Mouse (Mus musculus) G1E (cell line): Measurements from ENCODE around the gene Ndrg4. TPM values are rescaled to one million over a fixed set of nuclear protein-coding genes. Genes with fewer than 3 reads are reported as not detected.

ENCODE experiments used
- ATAC-seq: 2 replicates; pipeline ENCODE4 v1.8.0; 2016; ENCODE audit warnings: mild to moderate bottlenecking; ENCODE audit not compliant: insufficient number of reproducible peaks, poor library complexity, low FRiP score, severe bottlenecking; ENCODE audit errors: extremely low read depth
- DNase-seq: peaks from one replicate; pipeline ENCODE4 v3.0.0; 2012; ENCODE audit warnings: low spot score
- H3K27me3 ChIP-seq: 2 replicates; pipeline ENCODE4 v1.6.1; 2012; ENCODE audit warnings: mild to moderate bottlenecking, low read length, inconsistent platforms; ENCODE audit not compliant: insufficient read depth
- H3K36me3 ChIP-seq: replicated peaks from 2 replicates; pipeline ENCODE3; 2012; ENCODE audit warnings: mild to moderate bottlenecking, inconsistent platforms
- H3K4me1 ChIP-seq: 2 replicates; pipeline ENCODE4 v1.6.1; 2012; ENCODE audit warnings: low read depth, low read length, inconsistent platforms, mixed read lengths; ENCODE audit not compliant: insufficient read depth
- H3K4me3 ChIP-seq: 2 replicates; pipeline ENCODE4 v1.5.1; 2012; ENCODE audit warnings: low read depth, mild to moderate bottlenecking, inconsistent platforms, low read length, moderate library complexity, mixed read lengths
- H3K9me3 ChIP-seq: replicated peaks from 2 replicates; pipeline ENCODE4 v1.6.1; 2012; ENCODE audit warnings: inconsistent platforms
- CTCF ChIP-seq: IDR thresholded peaks from 2 replicates; pipeline ENCODE4 v1.5.1; 2012; ENCODE audit warnings: low read depth, low read length, inconsistent platforms, mixed read lengths
- GATA1 ChIP-seq: IDR thresholded peaks from 2 replicates; pipeline ENCODE4 v1.6.1; 2012; ENCODE audit warnings: borderline replicate concordance, low read length, inconsistent platforms, mixed read lengths
- GATA2 ChIP-seq: IDR thresholded peaks from 2 replicates; pipeline ENCODE4 v1.6.1; 2012; ENCODE audit warnings: low read depth, low read length, inconsistent platforms, borderline replicate concordance
- POLR2AphosphoS5 ChIP-seq: IDR thresholded peaks from 2 replicates; pipeline ENCODE4 v1.6.1; 2012; ENCODE audit warnings: low read depth, low read length, inconsistent platforms; ENCODE audit not compliant: insufficient replicate concordance
- TAL1 ChIP-seq: conservative IDR thresholded peaks from 2 replicates; pipeline ENCODE4 v1.6.1; 2012; ENCODE audit warnings: low read depth, low read length, inconsistent platforms, mixed read lengths
- polyA plus RNA-seq: library from polyadenylated mRNA; stranded (reverse); fragments of >175 nt; gene quantifications from 2 replicates; pipeline ENCODE4 v1.2.3, GENCODE M21; 2012
- total RNA-seq, 2 experiments: library from RNA; stranded (forward) in 1 of 2; stranded (reverse) in 1 of 2; fragments of 200-1000 nt in 1 of 2; fragments of >200 nt in 1 of 2; fragmentation: Nextera tagmentation in 1 of 2; gene quantifications; 2 replicates each; pipeline ENCODE4 v1.2.3; 2014 to 2017

The Ndrg4 gene
- total and polyA plus RNA-seq, 3 experiments: 0.60 TPM; not detected in 2

DNA sequence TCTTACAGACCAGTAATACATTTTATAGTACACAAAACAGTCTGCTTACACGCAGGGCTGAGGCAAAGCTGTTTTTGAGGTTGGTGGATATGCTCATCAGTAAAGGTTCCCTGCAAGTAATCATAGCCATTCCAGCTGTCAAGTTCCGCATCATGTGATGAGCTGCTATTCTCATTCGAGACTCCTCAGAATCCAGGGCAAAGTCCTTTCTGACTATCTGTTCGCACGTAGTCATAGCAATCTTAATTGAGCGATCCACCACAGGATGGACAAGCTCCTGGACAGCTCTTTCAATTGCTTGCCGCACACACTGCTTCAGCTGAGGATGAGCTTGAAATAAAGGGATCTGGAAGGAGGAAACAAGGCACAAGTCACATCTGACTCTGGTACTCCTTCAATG, 65.0 kb downstream of the Ndrg4 start:
- Histone ChIP-seq H3K27me3 (no peaks in the 10 kb centered on the region), H3K4me3 (no peak overlapping the region), H3K4me1 (no peaks in the 10 kb centered on the region), H3K36me3 (peaks cover 96% of the 10 kb centered on the region), H3K9me3 (no peaks in the 10 kb centered on the region)
- TF ChIP-seq GATA2 (no peak), TAL1 (no peak), CTCF (no peak), POLR2AphosphoS5 (no peak), GATA1 (no peak)
- no peak for ATAC-seq
- no peak for DNase-seq

DNA sequence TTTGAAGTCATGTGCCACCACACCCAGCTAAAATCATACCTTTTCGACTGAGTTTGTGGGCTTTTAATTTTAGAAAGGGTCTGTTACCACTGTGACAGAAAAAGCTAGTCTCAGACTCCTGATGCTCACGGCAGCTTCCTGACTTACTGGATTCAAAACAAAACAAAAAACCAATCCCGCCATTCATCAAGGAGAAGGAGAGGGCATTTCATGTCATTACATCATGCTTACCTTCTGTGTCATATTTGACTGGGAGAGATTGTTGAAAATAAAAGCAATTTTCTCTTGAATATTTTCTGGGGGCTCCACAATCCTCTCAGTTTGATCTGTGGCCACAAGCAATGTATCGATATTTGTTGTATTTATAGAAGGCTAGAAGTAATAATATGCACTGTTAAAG, 71.2 kb downstream of the Ndrg4 start:
- TF ChIP-seq GATA1: no peak
- no peak for TF ChIP-seq GATA2
- TF ChIP-seq POLR2AphosphoS5: no peak
- TF ChIP-seq TAL1: no peak
- no peak for TF ChIP-seq CTCF
- Histone ChIP-seq H3K36me3 (peaks cover 96% of the 10 kb centered on the region), H3K4me3 (no peak overlapping the region), H3K4me1 (peaks cover 4% of the 10 kb centered on the region; the same call in 1 of the 2 replicates), H3K27me3 (no peaks in the 10 kb centered on the region), H3K9me3 (no peaks in the 10 kb centered on the region)
- no peak for ATAC-seq
- DNase-seq: no peak

DNA sequence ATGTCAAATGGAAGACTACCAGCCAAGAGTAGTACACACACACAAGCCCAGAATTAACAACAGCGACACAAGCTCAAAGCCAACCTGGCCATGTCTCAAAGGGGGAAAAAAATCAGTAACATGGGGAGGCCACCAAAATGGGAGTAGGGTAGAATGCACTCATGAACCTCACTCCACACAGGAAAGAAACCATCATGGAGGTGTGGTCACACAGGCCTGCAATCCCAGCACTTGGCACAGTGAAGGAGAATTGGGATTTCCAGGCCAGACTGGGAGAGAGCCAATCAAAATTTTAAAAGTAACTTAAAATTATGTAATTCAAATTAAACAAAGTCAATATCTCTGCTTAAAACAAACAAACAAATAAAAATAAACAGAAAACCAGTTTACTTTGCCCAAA, 75.1 kb downstream of the Ndrg4 start:
- H3K9me3 ChIP-seq: no peaks in the 10 kb centered on the region
- H3K27me3 ChIP-seq: no peaks in the 10 kb centered on the region
- peaks cover 6% of the 10 kb centered on the region; the same call in 1 of the 2 replicates for H3K4me1 ChIP-seq
- TF ChIP-seq GATA2 (no peak), CTCF (no peak), GATA1 (no peak), POLR2AphosphoS5 (no peak)
- DNase-seq (no peak), ATAC-seq (no peak)
- peaks cover 96% of the 10 kb centered on the region for H3K36me3 ChIP-seq
- no peak overlapping the region for H3K4me3 ChIP-seq

DNA sequence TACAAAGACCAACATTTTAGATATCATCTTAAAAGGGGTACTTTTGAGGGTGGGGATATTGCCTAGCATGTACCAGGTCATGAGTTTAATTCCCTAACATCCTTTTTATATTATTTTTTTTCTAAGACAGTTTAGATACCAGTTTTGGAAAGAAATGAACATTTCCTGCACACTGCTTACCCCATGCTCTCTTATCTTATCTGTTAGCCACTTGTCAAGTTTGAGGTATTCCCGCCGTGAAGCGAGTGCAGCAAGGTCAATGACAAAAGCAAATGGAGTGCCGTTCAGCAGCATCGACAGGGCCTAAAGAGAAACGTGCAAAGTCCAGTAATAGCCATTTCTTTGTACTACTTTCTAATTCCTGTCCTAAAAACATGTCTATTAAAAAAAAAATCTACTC, 83.5 kb downstream of the Ndrg4 start:
- DNase-seq: no peak
- H3K27me3 ChIP-seq: no peaks in the 10 kb centered on the region
- peaks cover 89% of the 10 kb centered on the region for H3K36me3 ChIP-seq
- H3K9me3 ChIP-seq: no peaks in the 10 kb centered on the region
- no peak for ATAC-seq
- H3K4me1 ChIP-seq: no peaks in the 10 kb centered on the region
- H3K4me3 ChIP-seq: no peak overlapping the region
- TF ChIP-seq TAL1 (no peak), POLR2AphosphoS5 (no peak), CTCF (no peak), GATA1 (no peak), GATA2 (no peak)

DNA sequence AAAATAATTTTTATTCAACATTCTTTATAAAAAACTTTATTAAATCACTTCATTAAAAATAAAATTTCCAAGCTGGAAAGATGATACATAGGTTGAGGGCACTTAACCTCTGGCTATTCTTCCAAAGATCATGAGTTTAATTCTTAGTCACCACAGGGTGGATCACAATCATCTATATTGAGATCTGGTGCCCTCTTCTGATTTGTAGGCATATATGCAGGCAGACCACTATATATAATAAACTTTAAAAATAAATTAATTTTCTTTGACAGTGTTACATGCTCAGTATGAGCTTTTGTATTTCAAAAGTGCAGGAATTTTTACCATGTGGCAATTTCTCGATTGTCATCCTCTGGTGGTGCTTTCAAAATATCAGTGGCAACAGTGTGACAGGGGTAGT, 87.4 kb downstream of the Ndrg4 start:
- H3K4me3 ChIP-seq: no peak overlapping the region
- DNase-seq: no peak
- H3K9me3 ChIP-seq: no peaks in the 10 kb centered on the region
- H3K36me3 ChIP-seq: peaks cover 91% of the 10 kb centered on the region
- H3K27me3 ChIP-seq: no peaks in the 10 kb centered on the region
- no peak for TF ChIP-seq POLR2AphosphoS5
- TF ChIP-seq TAL1: no peak
- TF ChIP-seq GATA1: no peak
- no peak for ATAC-seq
- H3K4me1 ChIP-seq: no peaks in the 10 kb centered on the region

Other genes starting within 250 kb of the Ndrg4 start
- gene Cfap20, start 242.1 kb upstream of the Ndrg4 start, total RNA-seq (2014; fragmentation: Nextera tagmentation): 52.3 and 81.0 TPM in 2 replicates
- gene Cfap20, start 242.1 kb upstream of the Ndrg4 start, total RNA-seq (2017): 62.4 and 63.0 TPM in 2 replicates
- 29.3 and 38.5 TPM in 2 replicates for gene Cfap20, start 242.1 kb upstream of the Ndrg4 start, polyA plus RNA-seq
- 283 and 300 TPM in 2 replicates for gene Csnk2a2, start 186.9 kb upstream of the Ndrg4 start, total RNA-seq (2014; fragmentation: Nextera tagmentation)
- 31.5 and 45.0 TPM in 2 replicates for gene Csnk2a2, start 186.9 kb upstream of the Ndrg4 start, total RNA-seq (2017)
- gene Csnk2a2, start 186.9 kb upstream of the Ndrg4 start, polyA plus RNA-seq: 30.8 and 35.8 TPM in 2 replicates
- not detected in 2 replicates for gene Ccdc113, start 142.9 kb upstream of the Ndrg4 start, total RNA-seq (2014; fragmentation: Nextera tagmentation)
- gene Ccdc113, start 142.9 kb upstream of the Ndrg4 start, total RNA-seq (2017): not detected in 2 replicates
- not detected in 2 replicates for gene Ccdc113, start 142.9 kb upstream of the Ndrg4 start, polyA plus RNA-seq
- gene Prss54, start 100.6 kb upstream of the Ndrg4 start, total RNA-seq (2014; fragmentation: Nextera tagmentation): not detected in 2 replicates
- gene Prss54, start 100.6 kb upstream of the Ndrg4 start, total RNA-seq (2017): 0.22 TPM in 1 of 2 replicates, not detected in the other
- not detected in 2 replicates for gene Prss54, start 100.6 kb upstream of the Ndrg4 start, polyA plus RNA-seq
- 30.8 and 32.5 TPM in 2 replicates for gene Gins3, start 43.5 kb upstream of the Ndrg4 start, total RNA-seq (2014; fragmentation: Nextera tagmentation)
- 32.6 and 32.9 TPM in 2 replicates for gene Gins3, start 43.5 kb upstream of the Ndrg4 start, total RNA-seq (2017)
- gene Gins3, start 43.5 kb upstream of the Ndrg4 start, polyA plus RNA-seq: 9.2 and 9.5 TPM in 2 replicates
- 48.5 and 68.4 TPM in 2 replicates for gene Setd6, start 38.9 kb downstream of the Ndrg4 start, total RNA-seq (2014; fragmentation: Nextera tagmentation)
- gene Setd6, start 38.9 kb downstream of the Ndrg4 start, total RNA-seq (2017): 42.2 and 48.3 TPM in 2 replicates
- gene Setd6, start 38.9 kb downstream of the Ndrg4 start, polyA plus RNA-seq: 14.9 and 19.0 TPM in 2 replicates
- 730 and 814 TPM in 2 replicates for gene Cnot1, start 130.5 kb downstream of the Ndrg4 start, total RNA-seq (2014; fragmentation: Nextera tagmentation)
- 190 and 194 TPM in 2 replicates for gene Cnot1, start 130.5 kb downstream of the Ndrg4 start, total RNA-seq (2017)
- 69.5 and 85.5 TPM in 2 replicates for gene Cnot1, start 130.5 kb downstream of the Ndrg4 start, polyA plus RNA-seq
- gene Sap18b, start 148.4 kb downstream of the Ndrg4 start, total RNA-seq (2014; fragmentation: Nextera tagmentation): 113 and 139 TPM in 2 replicates
- 432 and 502 TPM in 2 replicates for gene Sap18b, start 148.4 kb downstream of the Ndrg4 start, total RNA-seq (2017)
- gene Sap18b, start 148.4 kb downstream of the Ndrg4 start, polyA plus RNA-seq: 87.1 and 88.3 TPM in 2 replicates
- 24.6 and 26.4 TPM in 2 replicates for gene Slc38a7, start 176.6 kb downstream of the Ndrg4 start, total RNA-seq (2014; fragmentation: Nextera tagmentation)
- 13.3 and 13.8 TPM in 2 replicates for gene Slc38a7, start 176.6 kb downstream of the Ndrg4 start, total RNA-seq (2017)
- gene Slc38a7, start 176.6 kb downstream of the Ndrg4 start, polyA plus RNA-seq: 14.3 and 16.1 TPM in 2 replicates
- 245 and 260 TPM in 2 replicates for gene Got2, start 211.6 kb downstream of the Ndrg4 start, total RNA-seq (2014; fragmentation: Nextera tagmentation)
- gene Got2, start 211.6 kb downstream of the Ndrg4 start, total RNA-seq (2017): 120 and 125 TPM in 2 replicates
- gene Got2, start 211.6 kb downstream of the Ndrg4 start, polyA plus RNA-seq: 69.0 and 82.5 TPM in 2 replicates